In the genomic region with DNA sequence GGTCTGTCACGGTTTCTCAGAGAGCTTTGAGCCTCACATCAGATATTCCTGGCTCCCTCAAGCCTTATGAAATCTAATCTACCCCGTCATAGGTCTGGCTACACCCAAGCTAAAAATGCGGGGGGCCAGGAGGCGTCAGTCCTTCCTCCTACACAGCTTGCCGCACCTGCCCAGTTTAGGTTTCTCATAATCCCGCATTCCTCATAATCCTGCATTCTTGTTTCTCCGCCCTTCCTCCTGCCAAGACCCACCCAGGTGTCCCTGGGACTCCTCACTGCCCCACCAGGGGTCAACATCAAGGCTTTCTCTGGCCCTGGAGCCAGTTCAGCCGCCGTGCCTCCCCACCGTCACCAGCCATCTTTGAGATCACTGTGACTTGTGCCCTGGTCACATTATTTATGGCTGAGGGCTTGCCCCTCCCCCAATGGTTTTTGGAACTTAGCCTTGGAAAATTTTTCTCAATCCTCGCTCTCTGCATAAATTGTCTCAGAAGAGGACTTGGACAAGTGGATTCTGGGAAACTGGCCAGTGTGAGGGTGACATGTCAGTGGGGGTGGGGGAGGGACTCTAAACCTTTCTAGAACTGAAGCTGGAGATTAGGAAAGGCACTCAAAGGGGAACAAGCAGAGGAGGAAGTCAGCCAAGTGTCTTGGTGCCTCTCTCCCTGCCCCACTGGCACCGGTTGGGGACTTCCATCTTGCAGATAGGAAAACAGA, we compare ENCODE assay signal across 9 mouse cellular contexts. TPM values are rescaled to one million over a fixed set of nuclear protein-coding genes. Genes with fewer than 3 reads are reported as not detected.
DNase-seq lines count a peak whose midpoint lies in the region; ATAC-seq and TF ChIP-seq lines count a peak whose summit lies in the region.
"Had no signal": no experiment of that assay in that cellular context is flagged by ENCODE, and none has a peak within 500 bp of the region (broad histone marks: within the 10 kb centered on the region; RNA-seq: fewer than 3 reads in every experiment).

No protein-coding gene starts in this region.

- peak; percentile 47; the same call in 1 of the 2 replicates for ATAC-seq in embryonic facial prominence, embryonic 14.5 days (ENCODE audit: low read depth)
- ATAC-seq in heart, embryonic 14.5 days (ENCODE audit: insufficient number of reproducible peaks, insufficient read depth, low FRiP score, low read depth), result no peak

- no peaks in the 10 kb centered on the region for H3K27me3 ChIP-seq in embryonic facial prominence, embryonic 14.5 days (replicated peaks; ENCODE audit: control insufficient read depth, insufficient read depth, low read length)
- H3K27me3 ChIP-seq in embryonic facial prominence, embryonic 10.5 days (replicated peaks; ENCODE audit: low read depth, poor library complexity, severe bottlenecking), result peaks cover 68% of the 10 kb centered on the region
- H3K27me3 ChIP-seq in heart, embryonic 14.5 days (ENCODE audit: control insufficient read depth, insufficient read depth, low read length), result peaks cover 20% of the 10 kb centered on the region

- H3K9me3 ChIP-seq in embryonic facial prominence, embryonic 14.5 days (ENCODE audit: control insufficient read depth, low read length), result no peaks in the 10 kb centered on the region
- H3K9me3 ChIP-seq in embryonic facial prominence, embryonic 10.5 days, result no peaks in the 10 kb centered on the region
- no peaks in the 10 kb centered on the region for H3K9me3 ChIP-seq in heart, embryonic 14.5 days (ENCODE audit: control insufficient read depth, low read length)
- H3K9me3 ChIP-seq: embryonic facial prominence, embryonic 13.5 days had no signal

- H3K4me3 ChIP-seq in embryonic facial prominence, embryonic 14.5 days (ENCODE audit: low read depth, low read length), result no peak overlapping the region
- H3K4me3 ChIP-seq in embryonic facial prominence, embryonic 10.5 days, result no peak overlapping the region
- H3K4me3 ChIP-seq in cortical plate, adult 2 months (ENCODE audit: insufficient read depth, low read length), result no peak overlapping the region
- H3K4me3 ChIP-seq in heart, embryonic 14.5 days (ENCODE audit: control insufficient read depth in 1 of 2, insufficient read depth in 1 of 2, low read depth in 1 of 2, low read length in 2 of 2), result no peak overlapping the region
- H3K4me3 ChIP-seq: embryonic facial prominence, embryonic 13.5 days had no signal

- no peak overlapping the region for H3K9ac ChIP-seq in embryonic facial prominence, embryonic 14.5 days (ENCODE audit: low read depth, low read length)
- H3K9ac ChIP-seq in heart, embryonic 14.5 days (ENCODE audit: low read length), result 0 out of 2 replicates have a peak overlapping the region, but pooled peaks have one; percentile 27
- H3K9ac ChIP-seq: embryonic facial prominence, embryonic 13.5 days had no signal

- TF ChIP-seq CTCF in cortical plate, adult 2 months (IDR thresholded peaks at IDR 0.05; ENCODE audit: extremely low read depth, insufficient read depth, low read length), result no peak

- DNase-seq in embryonic facial prominence, embryonic 14.5 days (ENCODE audit: low spot score), result peak; percentile 49
- no peak for DNase-seq in embryonic facial prominence, embryonic 10.5 days (ENCODE audit: low spot score)
- peak; percentile 100 for DNase-seq in adipocyte (ENCODE audit: low spot score)
- DNase-seq in layer of hippocampus, adult 9-11 months, result peak; percentile 78
- peak; percentile 84 to 90 for DNase-seq in lung, postnatal 4 days
- no peak for DNase-seq in thymus, adult 18-20 months

- H3K36me3 ChIP-seq in embryonic facial prominence, embryonic 14.5 days (ENCODE audit: control insufficient read depth, insufficient read depth, low read length), result no peaks in the 10 kb centered on the region
- no peaks in the 10 kb centered on the region for H3K36me3 ChIP-seq in embryonic facial prominence, embryonic 10.5 days (replicated peaks)
- no peaks in the 10 kb centered on the region for H3K36me3 ChIP-seq in heart, embryonic 14.5 days (ENCODE audit: control insufficient read depth, insufficient read depth, low read length)
- H3K36me3 ChIP-seq: embryonic facial prominence, embryonic 13.5 days had no signal

- peaks cover 24% of the 10 kb centered on the region for H3K4me1 ChIP-seq in embryonic facial prominence, embryonic 14.5 days (ENCODE audit: control insufficient read depth, insufficient read depth, low read length)
- peaks cover 43% of the 10 kb centered on the region for H3K4me1 ChIP-seq in embryonic facial prominence, embryonic 10.5 days
- peaks cover 14% of the 10 kb centered on the region for H3K4me1 ChIP-seq in cortical plate, adult 2 months (ENCODE audit: control insufficient read depth, insufficient read depth, low read length)
- H3K4me1 ChIP-seq in heart, embryonic 14.5 days (ENCODE audit: control insufficient read depth in 2 of 2, insufficient read depth in 2 of 2, low read length in 2 of 2), result peaks cover 32 to 40% of the 10 kb centered on the region in 2 experiments

- no peak overlapping the region; the same call in 1 of the 2 replicates for H3K27ac ChIP-seq in embryonic facial prominence, embryonic 14.5 days (replicated peaks; ENCODE audit: low read depth, low read length)
- no peak overlapping the region for H3K27ac ChIP-seq in embryonic facial prominence, embryonic 10.5 days (replicated peaks)
- H3K27ac ChIP-seq in cortical plate, adult 2 months (ENCODE audit: insufficient read depth, low read length), result peak overlapping the region; percentile 56
- H3K27ac ChIP-seq in heart, embryonic 14.5 days (replicated peaks in 1 of 2; ENCODE audit: control insufficient read depth in 1 of 2, insufficient read depth in 1 of 2, low read depth in 2 of 2, low read length in 2 of 2), result peak overlapping the region; percentile 35 to 53; a peak in 3 of 4 replicates
- H3K27ac ChIP-seq: embryonic facial prominence, embryonic 13.5 days had no signal

- 49% methylated on average over 12 of the region's 12 CpGs for WGBS in embryonic facial prominence, embryonic 14.5 days
- WGBS in embryonic facial prominence, embryonic 10.5 days, result 58% methylated on average over 12 of the region's 12 CpGs
- WGBS in heart, embryonic 14.5 days, result 41% methylated on average over 12 of the region's 12 CpGs

- no peak overlapping the region; the same call in 1 of the 2 replicates for H3K4me2 ChIP-seq in embryonic facial prominence, embryonic 14.5 days (ENCODE audit: low read depth, low read length)
- H3K4me2 ChIP-seq in heart, embryonic 14.5 days (ENCODE audit: low read length), result peak overlapping the region; percentile 23; the same call in 1 of the 2 replicates
- H3K4me2 ChIP-seq: embryonic facial prominence, embryonic 13.5 days had no signal

- TF ChIP-seq POLR2A in cortical plate, adult 2 months (IDR thresholded peaks at IDR 0.05; ENCODE audit: extremely low read depth, insufficient read depth, low read length), result peak; percentile 46; the same call in 1 of the 2 replicates

RNA-seq across cellular contexts. Expression of a gene that starts 23.2 kb away (rescaled TPM):
- 10.8 and 12.9 TPM in 2 replicates for polyA plus RNA-seq in embryonic facial prominence, embryonic 14.5 days (2014; fragmentation: Nextera tagmentation; extraction: Ambion mirVana)
- polyA plus RNA-seq in embryonic facial prominence, embryonic 10.5 days (2016; fragmentation: Nextera tagmentation; extraction: Ambion mirVana), result 16.0 and 16.7 TPM in 2 replicates
- polyA plus RNA-seq in cortical plate, adult 2 months (2012; rRNA removed), result 5.1 and 5.3 TPM in 2 replicates
- polyA plus RNA-seq in heart, embryonic 14.5 days (2014; fragmentation: Nextera tagmentation; extraction: Ambion mirVana), result 11.8 and 12.5 TPM in 2 replicates

RNA-seq across cellular contexts. Expression of a gene that starts 30.3 kb away (rescaled TPM):
- polyA plus RNA-seq in embryonic facial prominence, embryonic 14.5 days (2014; fragmentation: Nextera tagmentation; extraction: Ambion mirVana), result 1.1 and 1.5 TPM in 2 replicates
- 0.45 and 0.74 TPM in 2 replicates for polyA plus RNA-seq in embryonic facial prominence, embryonic 10.5 days (2016; fragmentation: Nextera tagmentation; extraction: Ambion mirVana)
- polyA plus RNA-seq in cortical plate, adult 2 months (2012; rRNA removed), result 162 and 172 TPM in 2 replicates
- polyA plus RNA-seq in heart, embryonic 14.5 days (2014; fragmentation: Nextera tagmentation; extraction: Ambion mirVana), result 0.19 TPM in 1 of 2 replicates, not detected in the other

RNA-seq across cellular contexts. Expression of a gene that starts 40.1 kb away (rescaled TPM):
- 12.5 and 13.1 TPM in 2 replicates for polyA plus RNA-seq in embryonic facial prominence, embryonic 14.5 days (2014; fragmentation: Nextera tagmentation; extraction: Ambion mirVana)
- polyA plus RNA-seq in embryonic facial prominence, embryonic 10.5 days (2016; fragmentation: Nextera tagmentation; extraction: Ambion mirVana), result 14.1 and 15.1 TPM in 2 replicates
- 11.9 TPM in 2 replicates for polyA plus RNA-seq in cortical plate, adult 2 months (2012; rRNA removed)
- polyA plus RNA-seq in heart, embryonic 14.5 days (2014; fragmentation: Nextera tagmentation; extraction: Ambion mirVana), result 7.5 and 9.2 TPM in 2 replicates

Comparison
In these comparisons a context has a peak if more than half of its experiments do, and no peak if none do; other contexts are left out.
1. DNase-seq: peak in embryonic facial prominence, embryonic 14.5 days (single experiment), adipocyte (single experiment), layer of hippocampus, adult 9-11 months (single experiment) and lung, postnatal 4 days (2 of 2); none in embryonic facial prominence, embryonic 10.5 days (single experiment) and thymus, adult 18-20 months (0 of 2).
2. H3K27ac ChIP-seq: peak in cortical plate, adult 2 months (single experiment) and heart, embryonic 14.5 days (2 of 2); none in embryonic facial prominence, embryonic 14.5 days (single experiment) and embryonic facial prominence, embryonic 10.5 days (single experiment).
3. RNA of a gene that starts 30.3 kb away (polyA plus RNA-seq): 162 to 172 TPM in cortical plate, adult 2 months; 1.1 to 1.5 TPM in embryonic facial prominence, embryonic 14.5 days, 0.45 to 0.74 TPM in embryonic facial prominence, embryonic 10.5 days and 0.19 TPM in heart, embryonic 14.5 days; every median in the first group is over 10 times any median in the second.